Mouse (Mus musculus) cerebellum, postnatal 14 days (tissue): ENCODE results near the gene Nr1h3.

ENCODE experiments used
- DNase-seq, 2 experiments: peaks; one replicate each; pipeline ENCODE4 v3.0.0; 2021; ENCODE audit warnings: mixed read lengths in 2 of 2

The Nr1h3 gene

GRCm38 (mm10) chr2:91137481-91137880 is 65.2 kb downstream of the Nr1h3 start:
- DNase-seq = no peak

DNA sequence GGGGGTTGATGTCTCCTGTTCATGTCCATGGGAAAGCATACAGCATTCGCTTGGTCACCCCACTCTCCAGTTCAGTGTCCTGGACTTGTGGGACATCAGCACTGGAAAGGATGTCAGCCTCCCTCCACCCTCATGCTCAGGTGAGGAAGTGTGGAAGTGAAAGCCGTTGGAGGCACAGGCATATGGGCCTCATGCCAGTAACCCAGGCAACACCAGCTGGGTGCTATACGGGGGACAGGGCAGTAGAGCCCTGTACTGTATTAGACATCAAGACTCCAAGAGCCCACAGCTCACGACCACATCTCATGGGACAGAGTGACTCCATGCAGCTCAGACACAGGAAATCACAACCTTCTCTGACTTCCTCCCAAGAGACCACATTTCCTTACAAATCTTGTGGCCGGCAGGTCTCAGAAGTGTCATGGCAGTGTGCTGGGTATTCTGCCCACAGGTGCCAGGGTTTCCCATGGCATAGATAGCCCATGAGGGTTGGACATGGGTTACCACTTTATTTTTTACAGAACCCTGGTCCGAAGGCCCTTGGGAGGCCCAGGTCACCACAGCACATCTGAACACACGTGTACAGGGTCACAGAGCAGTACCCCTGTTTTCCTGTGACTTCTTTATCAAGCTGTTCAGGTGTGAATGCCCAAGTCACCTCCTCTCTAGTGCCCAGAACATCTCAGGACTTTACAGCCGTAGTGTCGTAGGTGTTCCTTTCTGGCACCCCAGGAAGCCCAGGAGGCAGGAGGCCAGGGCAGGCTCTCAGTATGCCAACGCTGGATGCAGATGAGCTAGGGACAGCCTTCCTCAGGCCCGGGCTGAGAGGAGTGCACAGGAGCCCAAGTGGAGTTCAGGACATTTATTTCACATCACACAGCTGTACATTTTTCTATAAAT is 65.9 kb downstream of the Nr1h3 start:
- DNase-seq = peak; percentile 55 to 64
